Mouse (Mus musculus) heart, postnatal 0 days (tissue): ENCODE measurements around the gene Yeats4.

Experiments used
- CTCF ChIP-seq: IDR thresholded peaks from 2 replicates; pipeline ENCODE4 v1.5.1; 2016; ENCODE audit warnings: antibody characterized with exemption, control low read depth, low read depth
- EP300 ChIP-seq: IDR thresholded peaks from 2 replicates; pipeline ENCODE4 v1.6.1; 2016; ENCODE audit warnings: antibody characterized with exemption, low read depth

- no peak for TF ChIP-seq EP300
- TF ChIP-seq CTCF = no peak
These were observed 10.5 kb upstream of the Yeats4 start for GRCm38 (mm10) chr10:117234825-117235224.
